Mouse (Mus musculus) testis, adult 2 months (tissue): ENCODE measurements around the gene Wdr95. TPM values are rescaled to one million over a fixed set of nuclear protein-coding genes. Genes with fewer than 3 reads are reported as not detected.

Experiments
- H3K27ac ChIP-seq: fragments of 200-500 bp; 2 replicates; pipeline ENCODE4 v1.5.1; 2012; ENCODE audit warnings: low read depth, low read length; ENCODE audit not compliant: control insufficient read depth, insufficient read depth
- H3K27me3 ChIP-seq: fragments of 200-500 bp; 2 replicates; pipeline ENCODE4 v1.6.1; 2012; ENCODE audit warnings: mild to moderate bottlenecking, low read length, moderate library complexity; ENCODE audit not compliant: control insufficient read depth, insufficient read depth
- H3K36me3 ChIP-seq: fragments of 200-500 bp; 2 replicates; pipeline ENCODE4 v1.6.1; 2012; ENCODE audit warnings: mild to moderate bottlenecking, low read length; ENCODE audit not compliant: control insufficient read depth, insufficient read depth
- H3K4me1 ChIP-seq: fragments of 200-500 bp; 2 replicates; pipeline ENCODE4 v1.6.1; 2012; ENCODE audit warnings: low read length; ENCODE audit not compliant: control insufficient read depth, insufficient read depth
- H3K4me3 ChIP-seq: fragments of 200-500 bp; 2 replicates; pipeline ENCODE4 v1.5.1; 2012; ENCODE audit warnings: low read depth, mild to moderate bottlenecking, low read length, moderate library complexity, mixed read lengths; ENCODE audit not compliant: control insufficient read depth
- CTCF ChIP-seq: fragments of 200-500 bp; IDR thresholded peaks from 2 replicates; pipeline ENCODE4 v1.5.1; 2012; ENCODE audit warnings: low read depth, mild to moderate bottlenecking, inconsistent platforms, low read length, moderate library complexity; ENCODE audit not compliant: control insufficient read depth, insufficient read depth, insufficient replicate concordance
- POLR2A ChIP-seq: fragments of 200-500 bp; IDR thresholded peaks from 2 replicates; pipeline ENCODE4 v1.6.1; 2012; ENCODE audit warnings: low read depth, mild to moderate bottlenecking, inconsistent platforms, low read length, moderate library complexity; ENCODE audit not compliant: control insufficient read depth
- polyA plus RNA-seq: library from polyadenylated mRNA; depleted of rRNA; stranded (reverse); fragments of >200 nt; gene quantifications from 2 replicates; pipeline ENCODE4 v1.2.3, GENCODE M21; 2012

The Wdr95 gene
- polyA plus RNA-seq, 1 experiment, result 18.4 TPM

DNA sequence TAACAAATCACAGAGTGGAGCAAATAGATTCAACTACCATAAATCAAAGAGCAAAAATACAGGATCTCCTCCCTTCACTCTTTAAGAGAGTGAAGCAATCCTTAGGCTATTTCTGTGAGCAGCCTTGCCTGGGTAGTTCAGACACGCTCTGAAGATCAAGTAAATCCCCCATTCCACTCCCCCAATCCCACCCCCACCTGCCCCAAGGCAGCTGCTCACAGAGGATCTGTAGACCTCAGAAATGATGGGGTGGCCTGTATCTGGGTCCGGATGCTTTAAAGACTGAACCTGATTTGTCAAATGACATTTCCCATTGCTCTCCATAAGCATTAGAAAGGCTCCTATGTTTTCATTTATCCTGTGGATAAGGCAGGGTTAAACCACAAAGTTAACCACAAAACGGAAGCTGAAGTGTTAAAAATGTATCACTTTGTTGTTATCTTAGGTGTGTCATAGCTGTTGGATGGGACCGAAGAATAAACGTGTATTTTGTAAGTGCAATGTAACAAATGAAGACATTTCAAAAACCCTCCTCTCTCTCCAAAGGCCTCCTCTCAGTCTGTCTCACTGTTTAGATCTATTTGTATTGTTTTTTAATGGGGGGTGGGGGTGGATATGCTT, 54.3 kb downstream of the Wdr95 start:
- Histone ChIP-seq H3K4me3 (no peak overlapping the region), H3K36me3 (no peaks in the 10 kb centered on the region), H3K4me1 (no peaks in the 10 kb centered on the region), H3K27me3 (no peaks in the 10 kb centered on the region), H3K27ac (no peak overlapping the region)
- TF ChIP-seq CTCF, result no peak
- TF ChIP-seq POLR2A, result no peak

DNA sequence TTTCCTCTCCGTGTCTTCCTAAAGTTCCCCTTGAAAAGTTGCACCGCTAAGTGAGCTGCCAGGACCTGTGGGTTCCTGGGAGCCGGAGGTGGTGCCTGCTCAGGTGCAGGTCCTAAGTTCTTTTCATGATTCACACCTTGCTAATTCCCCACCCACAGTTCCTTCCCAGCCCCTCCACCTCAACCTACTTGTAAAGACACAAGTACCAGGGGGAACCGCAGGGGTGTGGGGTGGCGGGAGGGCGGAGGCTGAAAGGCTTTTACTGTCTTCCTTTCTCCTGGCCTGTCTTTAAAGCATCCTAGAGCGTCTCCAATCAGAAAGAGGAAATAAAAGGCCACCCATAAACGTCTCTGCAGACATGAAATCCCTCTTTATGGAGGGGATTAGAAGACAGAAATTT, 55.0 kb downstream of the Wdr95 start:
- Histone ChIP-seq H3K27me3 (no peaks in the 10 kb centered on the region), H3K36me3 (no peaks in the 10 kb centered on the region), H3K4me3 (no peak overlapping the region), H3K4me1 (no peaks in the 10 kb centered on the region), H3K27ac (no peak overlapping the region)
- TF ChIP-seq POLR2A, result no peak
- no peak for TF ChIP-seq CTCF

DNA sequence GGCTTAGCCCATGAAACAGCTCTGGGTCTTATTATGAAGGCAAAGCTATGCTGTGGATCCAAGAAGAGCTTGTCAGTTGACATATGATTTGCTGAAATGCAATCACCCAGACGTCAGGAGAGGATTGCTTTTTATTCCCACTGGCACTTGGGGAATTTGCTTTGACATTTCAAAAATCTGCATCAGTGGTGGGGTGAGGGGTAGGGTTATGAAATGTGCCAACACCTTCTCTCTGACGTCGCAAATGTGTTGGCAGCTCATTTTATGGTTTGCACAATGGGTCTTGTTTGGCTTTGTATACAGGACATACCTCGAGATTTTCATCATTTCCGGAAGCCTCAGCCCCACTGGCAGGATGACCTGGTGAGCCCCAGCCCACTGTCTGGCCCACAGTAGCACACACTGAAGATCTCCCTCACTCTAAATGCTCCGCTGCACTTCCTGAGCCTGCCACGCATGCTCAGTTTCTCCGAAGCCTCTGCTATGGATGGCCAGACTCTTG, 55.7 kb downstream of the Wdr95 start:
- H3K4me3 ChIP-seq, result no peak overlapping the region
- H3K27me3 ChIP-seq, result no peaks in the 10 kb centered on the region
- H3K36me3 ChIP-seq, result no peaks in the 10 kb centered on the region
- H3K4me1 ChIP-seq, result no peaks in the 10 kb centered on the region
- no peak overlapping the region for H3K27ac ChIP-seq
- TF ChIP-seq POLR2A, result no peak
- TF ChIP-seq CTCF, result no peak

DNA sequence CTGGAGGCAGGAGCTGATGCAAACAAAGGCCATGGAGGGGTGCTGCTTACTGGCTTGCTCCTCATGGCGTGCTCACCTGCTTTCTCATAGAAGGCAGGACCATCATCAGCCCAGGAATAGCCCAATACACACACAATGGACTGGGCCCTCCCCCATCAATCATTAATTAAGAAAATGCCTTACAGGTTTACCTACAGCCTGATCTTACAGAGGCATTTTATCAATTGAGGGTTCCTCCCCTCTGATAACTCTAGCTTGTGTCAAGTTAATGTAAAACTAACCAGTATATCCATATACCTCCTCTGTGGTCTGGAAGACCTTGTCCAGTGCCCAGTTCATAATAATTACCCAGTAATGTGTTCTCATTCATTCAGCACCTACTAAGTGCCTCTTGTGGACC, 56.8 kb downstream of the Wdr95 start:
- Histone ChIP-seq H3K27me3 (no peaks in the 10 kb centered on the region), H3K36me3 (no peaks in the 10 kb centered on the region), H3K4me3 (no peak overlapping the region), H3K27ac (no peak overlapping the region), H3K4me1 (no peaks in the 10 kb centered on the region)
- TF ChIP-seq CTCF (no peak), POLR2A (no peak)

DNA sequence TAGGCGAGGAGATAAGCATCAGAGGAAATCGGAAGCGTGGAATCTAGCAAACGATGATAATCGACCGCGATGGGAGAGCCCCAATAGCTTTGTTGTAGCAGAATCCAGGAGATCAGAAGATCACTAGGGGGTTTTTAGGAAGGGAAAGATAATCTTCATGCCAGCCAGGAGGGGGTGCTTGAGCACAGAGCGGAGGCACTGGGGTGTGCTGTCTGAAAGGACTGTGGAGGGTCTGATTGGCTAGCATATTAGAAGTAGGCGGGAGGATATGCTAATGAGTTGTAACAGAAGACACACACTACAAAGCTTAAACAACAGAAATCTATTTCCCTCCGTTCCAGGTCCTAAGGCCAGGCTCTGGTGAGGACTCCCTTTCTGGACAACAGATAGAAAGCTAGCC, 57.4 kb downstream of the Wdr95 start:
- Histone ChIP-seq H3K27ac (no peak overlapping the region), H3K4me3 (no peak overlapping the region), H3K4me1 (no peaks in the 10 kb centered on the region), H3K36me3 (no peaks in the 10 kb centered on the region), H3K27me3 (no peaks in the 10 kb centered on the region)
- TF ChIP-seq POLR2A, result no peak
- TF ChIP-seq CTCF, result no peak

DNA sequence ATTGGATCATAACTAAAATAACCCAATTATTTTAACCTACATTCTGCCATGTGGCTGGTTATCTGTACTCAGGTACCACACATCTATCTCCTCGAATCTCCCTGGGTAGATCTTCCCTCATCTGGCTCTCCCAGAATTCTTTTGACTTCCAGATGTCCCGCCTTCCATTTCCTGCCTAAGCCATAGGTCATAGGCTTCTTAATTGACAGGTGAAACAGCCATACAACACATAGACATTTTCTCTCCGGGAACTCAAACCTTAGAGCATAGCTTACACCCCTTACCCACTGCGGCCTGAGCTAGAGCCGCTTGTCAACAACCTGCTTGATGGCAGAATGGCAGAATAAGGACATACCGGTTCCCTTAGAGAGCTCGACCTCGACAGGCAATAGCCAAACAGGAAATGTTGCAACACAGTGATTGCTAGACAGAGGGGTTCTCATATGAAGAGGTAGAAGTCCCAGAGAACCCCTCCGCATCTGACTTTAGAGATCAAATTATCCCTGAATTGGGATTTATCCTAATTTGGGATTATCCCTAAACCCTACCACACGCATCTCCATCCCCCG, 58.9 kb downstream of the Wdr95 start:
- H3K4me1 ChIP-seq, result no peaks in the 10 kb centered on the region
- no peak overlapping the region for H3K4me3 ChIP-seq
- no peak overlapping the region for H3K27ac ChIP-seq
- no peaks in the 10 kb centered on the region for H3K27me3 ChIP-seq
- no peak for TF ChIP-seq CTCF
- H3K36me3 ChIP-seq, result no peaks in the 10 kb centered on the region

DNA sequence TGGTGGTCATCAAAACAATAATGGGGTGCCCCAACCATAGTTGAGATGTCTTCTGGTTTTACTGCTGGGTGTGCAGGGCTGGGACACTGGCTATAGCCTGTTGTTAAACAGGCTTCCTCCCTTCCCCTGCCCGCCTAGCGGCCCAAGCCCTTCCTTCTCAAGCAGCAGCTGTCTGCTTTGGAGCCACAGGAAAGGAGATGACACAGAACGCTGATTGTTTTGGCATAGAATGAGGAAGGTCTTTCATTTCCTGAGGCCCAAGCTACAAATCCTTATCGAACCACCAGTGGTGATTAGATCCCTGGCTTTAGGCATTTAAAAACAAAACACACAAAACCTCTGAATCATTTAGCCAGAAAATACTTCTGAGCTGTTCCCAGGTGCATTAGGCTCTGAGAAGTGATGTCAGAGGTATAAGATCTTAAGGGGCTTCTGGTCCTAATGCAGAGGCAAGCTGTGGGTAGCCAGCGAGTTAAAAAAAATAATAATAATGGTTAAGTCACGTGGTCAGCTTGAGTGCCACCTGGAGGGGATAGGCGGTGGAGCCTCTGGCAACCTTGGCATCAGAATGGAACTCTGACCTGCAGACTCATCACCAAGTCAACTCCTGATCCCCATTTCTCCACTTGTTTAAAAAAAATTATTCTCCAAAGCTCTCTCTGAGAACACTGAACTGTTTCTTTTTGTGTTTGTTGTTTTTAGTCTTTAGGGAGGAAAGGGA, 60.5 kb downstream of the Wdr95 start:
- TF ChIP-seq POLR2A, result no peak
- no peak for TF ChIP-seq CTCF
- no peak overlapping the region for H3K27ac ChIP-seq

More for the DNA sequence above, 60.5 kb downstream of the Wdr95 start:
- Histone ChIP-seq H3K4me1 (no peaks in the 10 kb centered on the region), H3K27me3 (no peaks in the 10 kb centered on the region), H3K36me3 (no peaks in the 10 kb centered on the region), H3K4me3 (no peak overlapping the region)
